Mouse (Mus musculus) forebrain, embryonic 10.5 days (tissue): ENCODE data around the gene Pln. TPM values are rescaled to one million over a fixed set of nuclear protein-coding genes. Genes with fewer than 3 reads are reported as not detected.

Source experiments
- DNase-seq: peaks from one replicate; pipeline ENCODE4 v3.0.0-alpha.2; 2017; ENCODE audit warnings: low spot score; ENCODE audit errors: extremely low spot score
- H3K27ac ChIP-seq: fragments of 300-500 bp; sonication (generic); 2 replicates; pipeline ENCODE4 v1.5.1; 2016; ENCODE audit warnings: mild to moderate bottlenecking
- H3K27me3 ChIP-seq: fragments of 300-500 bp; sonication (generic); 2 replicates; pipeline ENCODE4 v1.6.1; 2016; ENCODE audit warnings: mild to moderate bottlenecking; ENCODE audit not compliant: poor library complexity, severe bottlenecking
- H3K36me3 ChIP-seq: fragments of 300-500 bp; sonication (generic); replicated peaks from 2 replicates; pipeline ENCODE4 v1.6.1; 2016; ENCODE audit warnings: mild to moderate bottlenecking, moderate library complexity
- H3K4me1 ChIP-seq: fragments of 300-500 bp; sonication (generic); 2 replicates; pipeline ENCODE4 v1.6.1; 2016
- H3K4me3 ChIP-seq: fragments of 300-500 bp; sonication (generic); 2 replicates; pipeline ENCODE4 v1.5.1; 2016; ENCODE audit warnings: mild to moderate bottlenecking, moderate library complexity
- H3K9me3 ChIP-seq: fragments of 300-500 bp; sonication (generic); 2 replicates; pipeline ENCODE4 v1.6.1; 2016; ENCODE audit warnings: mild to moderate bottlenecking, moderate library complexity
- WGBS: fragments of 180-500 bp; shearing (Covaris S2); methylation state at CpG from one replicate; pipeline ENCODE4 v1.1.7; 2016; 5-methylcytosine and 5-hydroxymethylcytosine counted together
- polyA plus RNA-seq: library from polyadenylated mRNA; unstranded; fragments of >200 nt; fragmentation: Nextera tagmentation; extraction: Ambion mirVana; gene quantifications from 2 replicates; pipeline ENCODE4 v1.2.1, GENCODE M21; 2016

The Pln gene
- polyA plus RNA-seq, 1 experiment from 2014 or later, result 1.4 TPM

- Histone ChIP-seq H3K27ac (0 out of 2 replicates have a peak overlapping the region, but pooled peaks have one; percentile 96), H3K36me3 (0 out of 2 replicates have a peak, but pooled peaks cover 3% of the 10 kb centered on the region), H3K4me1 (peaks cover 26% of the 10 kb centered on the region), H3K9me3 (peaks cover 3% of the 10 kb centered on the region; the same call in 1 of the 2 replicates), H3K27me3 (no peaks in the 10 kb centered on the region), H3K4me3 (peak overlapping the region; percentile 75)
- WGBS, result 89% methylated on average over 6 of the region's 6 CpGs
- no peak for DNase-seq
Measured at GRCm38 (mm10) chr10:53378296-53378695, 40.8 kb downstream of the Pln start.

DNA sequence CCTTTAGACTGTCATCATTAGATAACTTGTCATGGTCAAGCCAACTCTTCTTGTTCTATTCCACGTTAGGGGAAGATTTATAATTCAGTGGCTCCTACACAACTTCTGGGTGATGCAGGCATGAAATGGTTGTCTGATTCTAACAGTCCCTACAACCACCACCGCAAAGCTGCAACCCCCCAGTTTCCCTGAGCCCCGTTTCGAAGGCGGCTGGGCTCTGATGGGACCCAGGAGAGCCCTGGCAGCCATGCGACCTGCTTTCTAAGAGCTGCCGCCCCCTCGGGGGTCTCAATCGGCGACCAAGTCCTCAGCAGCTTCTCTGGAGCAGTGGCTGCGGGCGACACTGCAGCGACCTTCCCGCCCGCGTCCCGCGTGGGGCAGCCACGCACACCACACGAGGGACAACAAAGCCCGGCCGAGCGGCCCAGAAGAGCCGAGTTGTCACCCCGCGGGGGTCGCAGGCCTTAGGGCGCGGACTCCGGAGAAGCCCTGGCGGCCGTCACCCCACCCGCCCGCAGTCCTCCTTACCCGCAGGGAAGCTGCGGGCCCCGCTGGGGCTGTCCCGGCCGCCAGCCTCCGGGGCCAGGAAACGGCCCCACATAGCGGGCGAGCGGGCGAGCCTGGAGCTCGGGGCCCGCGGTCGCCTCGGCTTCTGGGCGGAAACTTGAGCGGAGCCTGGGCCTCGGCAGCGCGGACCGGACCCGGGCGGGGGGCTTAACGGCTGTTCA, 41.7 kb downstream of the Pln start:
- H3K4me3 ChIP-seq, result peak overlapping the region; percentile 75
- H3K36me3 ChIP-seq, result 0 out of 2 replicates have a peak, but pooled peaks cover 3% of the 10 kb centered on the region
- DNase-seq, result peak; percentile 56
- no peaks in the 10 kb centered on the region for H3K9me3 ChIP-seq
- H3K4me1 ChIP-seq, result peaks cover 26% of the 10 kb centered on the region
- H3K27ac ChIP-seq, result peak overlapping the region; percentile 96
- H3K27me3 ChIP-seq, result no peaks in the 10 kb centered on the region
- under 1% methylated on average over 59 of the region's 59 CpGs for WGBS

DNA sequence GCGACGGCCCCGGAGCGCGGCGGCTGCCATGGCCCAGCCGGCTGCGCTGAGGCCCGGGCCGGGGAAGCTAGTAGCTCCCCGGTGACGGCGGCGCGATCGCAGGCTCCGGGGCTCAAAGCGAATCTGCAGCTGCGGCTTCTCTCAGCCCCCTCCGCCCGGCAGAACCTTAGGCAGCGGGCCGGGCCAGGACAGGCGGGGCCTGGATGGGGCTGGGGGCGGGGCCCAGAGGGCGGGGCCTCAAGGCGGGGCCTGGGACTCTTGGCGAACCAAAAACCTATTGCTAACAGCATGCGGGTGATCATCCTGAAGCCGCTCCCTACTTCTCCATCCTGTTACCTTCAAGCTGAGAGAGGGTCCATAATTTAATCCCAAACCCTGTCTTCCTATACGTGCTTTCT, 42.2 kb downstream of the Pln start, which contains the start of gene Cep85l:
Cep85l (minus strand) TSS at position 239 of the 398 bp plus-strand sequence.
- DNase-seq, result peak; percentile 91
- Histone ChIP-seq H3K27ac (peak within 1 kb of the TSS; percentile 96), H3K27me3 (no peaks in the 10 kb centered on the region), H3K4me1 (peaks cover 26% of the 10 kb centered on the region), H3K36me3 (0 out of 2 replicates have a peak, but pooled peaks cover 2% of the 10 kb centered on the region), H3K4me3 (peak within 1 kb of the TSS; percentile 75), H3K9me3 (no peaks in the 10 kb centered on the region)
- WGBS, result 0% methylated on average over 31 of the region's 31 CpGs

DNA sequence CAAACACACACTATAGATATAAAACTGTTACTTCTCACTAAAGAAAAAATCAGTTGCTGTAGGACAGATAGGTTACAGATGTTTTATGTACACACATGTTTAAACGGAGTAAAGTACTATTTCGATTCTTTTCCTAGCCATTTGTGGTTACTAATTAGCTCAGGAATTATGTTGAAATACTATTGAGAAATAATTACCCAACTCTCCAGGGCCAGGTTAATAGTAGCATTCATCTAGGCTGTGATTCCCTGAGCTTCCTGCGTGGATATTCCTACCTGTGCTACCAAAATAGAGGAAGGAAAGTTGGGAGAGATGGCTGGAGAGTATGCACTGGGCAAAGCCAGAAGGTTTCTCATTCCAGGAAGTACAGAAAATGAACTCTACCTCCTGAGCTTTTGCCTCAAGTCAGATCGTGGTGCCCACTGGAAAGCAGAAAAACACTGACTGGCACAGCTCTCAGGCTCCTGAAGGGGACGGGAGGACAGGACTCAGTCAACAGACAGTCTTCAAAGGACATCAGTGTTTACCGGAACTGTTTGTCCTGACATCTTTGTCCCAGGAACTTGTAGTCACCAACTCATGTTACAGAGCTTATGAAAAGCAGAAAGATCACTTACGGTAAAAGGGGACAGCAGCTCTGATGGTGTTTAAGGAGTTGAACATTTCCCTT, 45.4 kb downstream of the Pln start:
- H3K4me1 ChIP-seq, result peaks cover 19% of the 10 kb centered on the region
- DNase-seq, result no peak
- H3K36me3 ChIP-seq, result no peaks in the 10 kb centered on the region
- WGBS, result 78% methylated on average over 7 of the region's 7 CpGs
- H3K4me3 ChIP-seq, result no peak overlapping the region
- no peaks in the 10 kb centered on the region for H3K27me3 ChIP-seq
- no peak overlapping the region for H3K27ac ChIP-seq
- no peaks in the 10 kb centered on the region for H3K9me3 ChIP-seq

DNA sequence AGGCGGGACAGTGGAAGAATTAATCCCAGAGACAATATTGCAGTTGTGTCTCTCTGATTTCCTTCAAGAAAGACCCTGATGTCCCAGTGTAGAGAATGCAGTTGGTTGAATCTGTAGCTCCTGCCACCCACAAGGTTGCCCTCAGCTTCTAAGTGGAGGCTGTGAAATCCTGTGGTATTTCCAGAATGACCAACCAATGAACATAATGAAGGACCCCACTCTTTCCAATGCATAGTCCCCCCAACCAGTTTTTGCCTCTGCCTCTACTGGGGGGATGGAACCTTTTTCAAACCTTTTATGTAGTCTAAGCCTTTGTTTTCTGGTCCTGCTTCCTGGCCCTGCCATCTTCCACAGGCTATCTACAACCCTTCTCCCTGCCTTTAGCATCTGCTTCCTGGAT, 47.4 kb downstream of the Pln start:
- no peaks in the 10 kb centered on the region for H3K27me3 ChIP-seq
- 89% methylated on average over 1 of the region's 1 CpGs for WGBS
- H3K36me3 ChIP-seq, result no peaks in the 10 kb centered on the region
- no peaks in the 10 kb centered on the region for H3K9me3 ChIP-seq
- H3K4me3 ChIP-seq, result no peak overlapping the region
- no peak overlapping the region for H3K27ac ChIP-seq
- DNase-seq, result no peak
- H3K4me1 ChIP-seq, result peaks cover 5% of the 10 kb centered on the region

DNA sequence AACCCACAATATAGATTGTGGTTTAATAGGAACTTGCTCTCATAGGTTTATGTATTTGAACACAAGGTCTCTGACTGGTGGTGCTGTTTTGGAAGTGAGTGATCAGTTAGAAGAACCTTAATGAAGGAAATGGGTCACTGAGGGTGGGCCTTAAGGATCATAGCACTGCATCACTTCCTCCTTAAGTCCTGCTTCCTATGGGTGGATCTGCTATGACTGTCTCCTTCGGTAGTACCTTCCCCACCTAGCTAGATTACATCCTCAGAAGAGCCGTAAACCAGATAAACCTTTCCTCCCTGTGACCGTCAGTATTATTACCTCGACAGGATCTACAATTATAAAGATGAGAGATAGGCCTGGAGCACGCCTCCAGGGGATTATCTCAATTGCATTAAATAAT, 48.0 kb downstream of the Pln start:
- Histone ChIP-seq H3K27me3 (no peaks in the 10 kb centered on the region), H3K4me1 (no peaks in the 10 kb centered on the region), H3K9me3 (no peaks in the 10 kb centered on the region), H3K36me3 (no peaks in the 10 kb centered on the region), H3K27ac (no peak overlapping the region), H3K4me3 (no peak overlapping the region)
- WGBS, result 90% methylated on average over 5 of the region's 5 CpGs
- DNase-seq, result no peak

DNA sequence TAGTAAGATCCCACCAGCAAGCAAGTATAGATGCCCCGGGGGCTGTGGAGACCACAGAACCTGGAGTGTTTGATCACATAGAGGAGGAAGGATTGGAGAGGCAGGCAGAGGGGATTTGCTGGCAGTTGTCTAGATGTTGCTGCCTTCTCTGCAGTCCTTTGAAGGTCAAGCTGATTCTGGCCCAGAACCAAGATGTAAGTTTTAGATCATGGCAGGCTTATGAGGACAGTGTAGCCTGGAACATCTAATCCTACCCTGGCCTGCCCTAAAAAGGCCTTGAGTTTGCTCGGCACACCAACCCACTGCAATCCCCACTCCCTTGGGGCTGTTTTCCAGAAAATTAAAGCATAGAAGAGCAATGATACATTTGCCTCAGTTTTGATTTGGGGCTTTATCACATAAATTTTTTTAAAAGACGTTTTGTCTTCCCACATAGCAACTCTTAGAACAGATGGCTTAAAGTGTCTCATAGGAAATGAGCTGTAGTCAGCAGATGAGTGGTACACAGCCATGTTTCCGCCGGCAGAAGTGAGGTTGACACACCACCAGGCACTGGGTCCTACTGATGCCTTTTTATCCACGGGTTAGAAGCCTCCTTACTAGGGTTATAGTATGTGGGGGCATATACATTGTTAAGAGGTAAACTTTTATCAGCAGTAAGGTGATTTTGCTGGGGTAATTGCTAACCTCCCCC, 50.9 kb downstream of the Pln start:
- H3K9me3 ChIP-seq, result no peaks in the 10 kb centered on the region
- no peaks in the 10 kb centered on the region for H3K4me1 ChIP-seq
- WGBS, result 87% methylated on average over 6 of the region's 6 CpGs
- no peaks in the 10 kb centered on the region for H3K27me3 ChIP-seq
- DNase-seq, result no peak
- H3K36me3 ChIP-seq, result no peaks in the 10 kb centered on the region
- H3K27ac ChIP-seq, result no peak overlapping the region
- H3K4me3 ChIP-seq, result no peak overlapping the region

GRCm38 (mm10) chr10:53394923-53395629, 57.6 kb downstream of the Pln start:
- no peaks in the 10 kb centered on the region for H3K27me3 ChIP-seq
- H3K36me3 ChIP-seq, result no peaks in the 10 kb centered on the region
- no peak overlapping the region for H3K27ac ChIP-seq
- no peak for DNase-seq
- H3K4me3 ChIP-seq, result no peak overlapping the region
- WGBS, result 91% methylated on average over 9 of the region's 9 CpGs
- H3K9me3 ChIP-seq, result no peaks in the 10 kb centered on the region
- peaks cover 17% of the 10 kb centered on the region for H3K4me1 ChIP-seq

Other genes with a start within 250 kb of the Pln start
- 3.0 and 3.7 TPM in 2 replicates for gene Cep85l, start 42.3 kb downstream of the Pln start, polyA plus RNA-seq